Mouse (Mus musculus): ENCODE measurements around the gene 2410015M20Rik.

2410015M20Rik gene

DNA sequence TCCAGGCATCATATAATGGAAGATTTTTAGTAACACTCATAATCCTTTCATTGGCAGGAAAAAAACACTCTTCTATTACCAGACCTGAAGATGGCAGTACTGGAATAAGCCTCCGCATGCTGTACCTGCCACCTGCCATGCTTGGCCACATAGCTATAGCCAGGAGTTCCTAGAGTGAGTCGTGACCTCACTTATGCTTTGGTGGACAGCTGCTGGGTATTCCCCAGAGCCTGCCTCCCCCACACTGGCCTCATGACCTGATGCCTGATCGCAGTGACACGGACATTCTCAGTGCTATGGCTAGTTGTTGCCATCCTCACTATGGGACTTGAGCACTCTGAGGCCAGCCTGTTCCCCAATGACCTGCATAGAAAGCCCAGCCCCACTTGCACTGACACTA lies 39.3 kb downstream of the 2410015M20Rik start:
- DNase-seq = no peak

DNA sequence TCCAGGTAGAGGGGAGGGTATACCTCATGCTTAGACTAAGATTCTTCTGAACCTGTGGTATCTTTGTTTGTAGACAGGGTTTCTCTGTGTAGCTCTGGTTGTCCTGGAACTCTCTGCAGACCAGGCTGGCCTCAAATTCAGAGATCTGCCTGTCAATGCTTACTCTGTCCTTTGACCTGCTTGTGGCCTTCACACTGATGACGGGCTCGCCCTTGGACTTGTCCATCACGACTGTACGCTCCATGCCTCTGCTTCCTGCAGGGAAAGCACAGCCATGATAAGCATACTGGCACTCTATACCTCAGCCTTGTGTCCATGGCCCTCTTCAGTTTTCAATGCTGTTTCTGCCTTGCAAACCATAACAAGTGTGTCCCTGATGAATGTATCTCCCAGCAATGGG lies 42.2 kb downstream of the 2410015M20Rik start:
- no peak for DNase-seq

DNA sequence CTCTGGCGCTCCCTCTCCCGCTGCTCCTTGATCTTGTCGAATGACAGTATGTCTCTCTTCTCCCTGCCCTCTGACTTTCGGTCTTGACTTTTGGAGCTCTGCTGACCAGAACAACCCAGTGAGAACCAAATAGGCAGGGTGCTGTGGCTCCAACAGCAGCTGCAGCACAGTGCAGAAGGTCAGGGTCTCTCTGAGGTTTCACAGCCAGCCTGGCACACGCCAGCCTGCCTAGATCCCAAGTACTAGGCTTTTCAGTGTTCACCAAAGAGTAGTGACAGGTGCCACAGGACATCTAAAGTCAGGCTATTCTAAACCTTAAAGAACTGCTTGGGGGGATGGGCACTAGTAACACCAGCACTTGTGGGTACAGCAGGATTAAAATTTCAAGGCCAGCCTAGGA lies 42.7 kb downstream of the 2410015M20Rik start:
- DNase-seq = no peak

- DNase-seq = no peak
Observed at GRCm38 (mm10) chr17:56566293-56566692, 43.3 kb downstream of the 2410015M20Rik start.

GRCm38 (mm10) chr17:56561866-56562265 lies 47.7 kb downstream of the 2410015M20Rik start:
- DNase-seq = no peak

DNA sequence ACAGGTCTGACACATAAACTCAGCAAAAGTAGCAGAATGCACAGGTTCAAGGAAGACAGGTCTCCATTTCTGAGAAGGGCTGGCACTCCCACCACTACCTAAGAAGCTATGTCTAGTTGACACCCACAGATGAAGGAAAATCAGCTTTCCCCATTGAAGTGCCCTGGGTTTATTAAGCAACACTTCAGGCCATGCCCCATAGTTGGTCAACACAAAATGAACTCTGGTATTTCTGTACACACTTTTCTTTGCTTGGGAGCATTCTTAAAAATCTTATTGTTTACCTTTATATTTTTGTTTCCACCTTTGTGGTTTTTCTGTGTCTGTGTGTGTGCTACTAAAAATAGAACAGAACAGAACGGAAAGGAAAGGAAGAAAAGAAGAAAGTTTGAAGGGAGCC lies 49.4 kb downstream of the 2410015M20Rik start:
- no peak for DNase-seq

GRCm38 (mm10) chr17:56559386-56559785 lies 50.2 kb downstream of the 2410015M20Rik start:
- no peak for DNase-seq

DNA sequence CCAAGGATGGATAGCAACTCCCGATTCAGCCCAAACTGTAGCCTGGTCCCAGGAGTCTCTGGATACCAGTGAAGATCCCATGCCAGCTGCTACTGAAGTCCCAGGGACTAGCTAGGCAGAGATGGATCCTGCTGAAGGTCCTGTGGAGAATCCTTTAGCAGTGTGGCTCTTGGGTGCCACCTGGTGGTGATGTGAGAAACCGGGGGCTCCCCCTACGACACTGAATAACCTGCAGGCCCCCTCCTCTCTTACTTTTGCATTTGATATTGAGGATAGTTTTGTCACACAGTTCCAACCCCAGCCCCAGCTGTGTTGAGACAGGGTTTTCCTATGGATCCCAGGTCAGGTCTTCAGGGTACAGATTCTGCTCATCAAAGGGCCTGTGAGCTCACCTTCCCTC lies 51.1 kb downstream of the 2410015M20Rik start:
- peak; percentile 86 for DNase-seq
